Mouse (Mus musculus): Measurements from ENCODE around the gene Mcl1. TPM values are rescaled to one million over a fixed set of nuclear protein-coding genes. Genes with fewer than 3 reads are reported as not detected.
"Not testable (repeated sequence)": the region's sequence is repeated elsewhere in the genome, so short reads cannot be mapped to it uniquely, and the experiment has no call there.

Mcl1 gene
- total and polyA plus RNA-seq, 2 experiments from 2014 or later: 42.8 to 105 TPM

- peaks cover 14% of the 10 kb centered on the region; the same call in 1 of the 2 replicates for H3K36me3 ChIP-seq (ENCODE audit: insufficient read depth, low read length)
- 70% methylated on average over 2 of the region's 2 CpGs for WGBS
- H3K4me2 ChIP-seq (ENCODE audit: low read depth, low read length, poor library complexity, severe bottlenecking): no peak overlapping the region
These were observed 35.0 kb upstream of the Mcl1 start for GRCm38 (mm10) chr3:95623551-95623950.

GRCm38 (mm10) chr3:95623991-95624515, 34.5 kb upstream of the Mcl1 start:
- Histone ChIP-seq H3K27ac (ENCODE audit: low read depth, low read length) (peak overlapping the region; percentile 90), H3K36me3 (ENCODE audit: insufficient read depth, low read length) (peaks cover 19% of the 10 kb centered on the region; the same call in 1 of the 2 replicates), H3K4me3 (ENCODE audit: low read depth, low read length) (peak overlapping the region; percentile 49), H3K4me2 (ENCODE audit: low read depth, low read length, poor library complexity, severe bottlenecking) (peak overlapping the region; percentile 37)
- WGBS: 67% methylated on average over 5 of the region's 5 CpGs
- not testable (repeated sequence) for DNase-seq (ENCODE audit: low spot score); H3K27me3 ChIP-seq (ENCODE audit: insufficient read depth, low read length); ATAC-seq (ENCODE audit: low FRiP score); H3K9ac ChIP-seq (replicated peaks; ENCODE audit: low read length, poor library complexity, severe bottlenecking); H3K4me1 ChIP-seq (ENCODE audit: insufficient read depth, low read length); H3K9me3 ChIP-seq (ENCODE audit: low read length)

More at GRCm38 (mm10) chr3:95623551-95623950, 35.0 kb upstream of the Mcl1 start:
- ATAC-seq (ENCODE audit: low FRiP score) (no peak), DNase-seq (ENCODE audit: low spot score) (no peak)
- Histone ChIP-seq H3K4me3 (ENCODE audit: low read depth, low read length) (no peak overlapping the region), H3K4me1 (ENCODE audit: insufficient read depth, low read length) (peaks cover 5% of the 10 kb centered on the region; the same call in 1 of the 2 replicates), H3K27ac (ENCODE audit: low read depth, low read length) (no peak overlapping the region), H3K27me3 (ENCODE audit: insufficient read depth, low read length) (no peaks in the 10 kb centered on the region), H3K9ac (replicated peaks; ENCODE audit: low read length, poor library complexity, severe bottlenecking) (no peak overlapping the region), H3K9me3 (ENCODE audit: low read length) (no peaks in the 10 kb centered on the region)
- no peak for TF ChIP-seq CTCF (IDR thresholded peaks at IDR 0.05)

GRCm38 (mm10) chr3:95624628-95625503, 33.7 kb upstream of the Mcl1 start, which contains the start of gene Ensa:
Gene Ensa (plus strand): TSS chr3:95624993.
- peak within 1 kb of the TSS; percentile 90 for H3K27ac ChIP-seq (ENCODE audit: low read depth, low read length)
- peaks cover 5% of the 10 kb centered on the region; the same call in 1 of the 2 replicates for H3K4me1 ChIP-seq (ENCODE audit: insufficient read depth, low read length)
- no peak for TF ChIP-seq CTCF (IDR thresholded peaks at IDR 0.05)
- peak within 1 kb of the TSS; percentile 55 for H3K4me2 ChIP-seq (ENCODE audit: low read depth, low read length, poor library complexity, severe bottlenecking)
- peak within 1 kb of the TSS; percentile 75 for H3K9ac ChIP-seq (replicated peaks; ENCODE audit: low read length, poor library complexity, severe bottlenecking)
- peaks cover 26% of the 10 kb centered on the region for H3K36me3 ChIP-seq (ENCODE audit: insufficient read depth, low read length)
- peak; percentile 99 for ATAC-seq (ENCODE audit: low FRiP score)
- DNase-seq (ENCODE audit: low spot score): peak; percentile 100
- no peaks in the 10 kb centered on the region for H3K9me3 ChIP-seq (ENCODE audit: low read length)
- under 1% methylated on average over 44 of the region's 44 CpGs for WGBS
- H3K27me3 ChIP-seq (ENCODE audit: insufficient read depth, low read length): no peaks in the 10 kb centered on the region
- H3K4me3 ChIP-seq (ENCODE audit: low read depth, low read length): peak within 1 kb of the TSS; percentile 49

GRCm38 (mm10) chr3:95627763-95628162, 30.8 kb upstream of the Mcl1 start:
- 92% methylated on average over 5 of the region's 5 CpGs for WGBS
- Histone ChIP-seq H3K9me3 (ENCODE audit: low read length) (no peaks in the 10 kb centered on the region), H3K4me2 (ENCODE audit: low read depth, low read length, poor library complexity, severe bottlenecking) (no peak overlapping the region), H3K4me3 (ENCODE audit: low read depth, low read length) (no peak overlapping the region), H3K36me3 (ENCODE audit: insufficient read depth, low read length) (peaks cover 47% of the 10 kb centered on the region), H3K9ac (replicated peaks; ENCODE audit: low read length, poor library complexity, severe bottlenecking) (0 out of 2 replicates have a peak overlapping the region, but pooled peaks have one; percentile 24), H3K27me3 (ENCODE audit: insufficient read depth, low read length) (no peaks in the 10 kb centered on the region), H3K4me1 (ENCODE audit: insufficient read depth, low read length) (peaks cover 5% of the 10 kb centered on the region; the same call in 1 of the 2 replicates), H3K27ac (ENCODE audit: low read depth, low read length) (no peak overlapping the region)
- no peak for TF ChIP-seq CTCF (IDR thresholded peaks at IDR 0.05)
- DNase-seq (ENCODE audit: low spot score) (no peak), ATAC-seq (ENCODE audit: low FRiP score) (no peak)

- Histone ChIP-seq H3K9ac (replicated peaks; ENCODE audit: low read length, poor library complexity, severe bottlenecking) (no peak overlapping the region), H3K4me2 (ENCODE audit: low read depth, low read length, poor library complexity, severe bottlenecking) (no peak overlapping the region), H3K9me3 (ENCODE audit: low read length) (no peaks in the 10 kb centered on the region), H3K36me3 (ENCODE audit: insufficient read depth, low read length) (peaks cover 61% of the 10 kb centered on the region), H3K27me3 (ENCODE audit: insufficient read depth, low read length) (no peaks in the 10 kb centered on the region), H3K27ac (ENCODE audit: low read depth, low read length) (no peak overlapping the region), H3K4me1 (ENCODE audit: insufficient read depth, low read length) (peaks cover 5% of the 10 kb centered on the region; the same call in 1 of the 2 replicates), H3K4me3 (ENCODE audit: low read depth, low read length) (no peak overlapping the region)
- no peak for TF ChIP-seq CTCF (IDR thresholded peaks at IDR 0.05)
- DNase-seq (ENCODE audit: low spot score) (no peak), ATAC-seq (ENCODE audit: low FRiP score) (no peak)
- 85% methylated on average over 4 of the region's 4 CpGs for WGBS
These were observed 28.8 kb upstream of the Mcl1 start for GRCm38 (mm10) chr3:95629755-95630154.

- Histone ChIP-seq H3K4me1 (ENCODE audit: insufficient read depth, low read length) (peaks cover 5% of the 10 kb centered on the region; the same call in 1 of the 2 replicates), H3K27me3 (ENCODE audit: insufficient read depth, low read length) (no peaks in the 10 kb centered on the region), H3K27ac (ENCODE audit: low read depth, low read length) (no peak overlapping the region), H3K36me3 (ENCODE audit: insufficient read depth, low read length) (peaks cover 67% of the 10 kb centered on the region), H3K9ac (replicated peaks; ENCODE audit: low read length, poor library complexity, severe bottlenecking) (no peak overlapping the region), H3K9me3 (ENCODE audit: low read length) (no peaks in the 10 kb centered on the region), H3K4me2 (ENCODE audit: low read depth, low read length, poor library complexity, severe bottlenecking) (no peak overlapping the region), H3K4me3 (ENCODE audit: low read depth, low read length) (no peak overlapping the region)
- no peak for TF ChIP-seq CTCF (IDR thresholded peaks at IDR 0.05)
- DNase-seq (ENCODE audit: low spot score) (no peak), ATAC-seq (ENCODE audit: low FRiP score) (no peak)
- WGBS: 82% methylated on average over 3 of the region's 3 CpGs
These were observed 27.7 kb upstream of the Mcl1 start for GRCm38 (mm10) chr3:95630856-95631255.

Data from midbrain, postnatal 0 days (tissue).